Mouse (Mus musculus): ENCODE measurements at regions not wholly inside any gene's neighbourhood (a gene's known extent, or its start where the extent isn't known, plus 50 kb on each side); places are given as distances from the start of the nearest gene placed in this dataset.

GRCm38 (mm10) chr12:17601245-17602023 is 56.8 kb downstream of the Odc1 start:
- Histone ChIP-seq H3K9me3 (replicated peaks) (no peaks in the 10 kb centered on the region), H3K36me3 (replicated peaks) (no peaks in the 10 kb centered on the region), H3K9ac (no peak overlapping the region), H3K27ac (replicated peaks) (peak overlapping the region; percentile 48; the same call in 1 of the 2 replicates), H3K4me1 (replicated peaks) (peaks cover 18% of the 10 kb centered on the region), H3K4me2 (peak overlapping the region; percentile 34), H3K4me3 (replicated peaks) (no peak overlapping the region), H3K27me3 (no peaks in the 10 kb centered on the region)
- 33% methylated on average over 1 of the region's 1 CpGs for WGBS (ENCODE audit: insufficient replicate concordance)
- peak; percentile 94 for ATAC-seq (ENCODE audit: insufficient read depth)

- H3K9ac ChIP-seq = no peak overlapping the region
- no peak overlapping the region for H3K4me2 ChIP-seq
- no peak overlapping the region for H3K27ac ChIP-seq (replicated peaks)
- peaks cover 18% of the 10 kb centered on the region for H3K4me1 ChIP-seq (replicated peaks)
- no peaks in the 10 kb centered on the region for H3K36me3 ChIP-seq (replicated peaks)
- 67% methylated on average over 2 of the region's 2 CpGs for WGBS (ENCODE audit: insufficient replicate concordance)
- no peak for ATAC-seq (ENCODE audit: insufficient read depth)
- no peak overlapping the region for H3K4me3 ChIP-seq (replicated peaks)
- no peaks in the 10 kb centered on the region for H3K27me3 ChIP-seq
- no peaks in the 10 kb centered on the region for H3K9me3 ChIP-seq (replicated peaks)
Measured at GRCm38 (mm10) chr12:17603576-17603975, 59.0 kb downstream of the Odc1 start.

- Histone ChIP-seq H3K9me3 (replicated peaks) (no peaks in the 10 kb centered on the region), H3K4me2 (no peak overlapping the region), H3K4me3 (replicated peaks) (no peak overlapping the region), H3K27ac (replicated peaks) (no peak overlapping the region), H3K27me3 (no peaks in the 10 kb centered on the region), H3K4me1 (replicated peaks) (no peaks in the 10 kb centered on the region), H3K36me3 (replicated peaks) (no peaks in the 10 kb centered on the region), H3K9ac (no peak overlapping the region)
- WGBS (ENCODE audit: insufficient replicate concordance) = 13% methylated on average over 1 of the region's 1 CpGs
- ATAC-seq (ENCODE audit: insufficient read depth) = no peak
Measured at GRCm38 (mm10) chr12:17610384-17610783, 65.8 kb downstream of the Odc1 start.

GRCm38 (mm10) chr12:17611988-17612387 is 67.4 kb downstream of the Odc1 start:
- Histone ChIP-seq H3K9ac (no peak overlapping the region), H3K27ac (replicated peaks) (no peak overlapping the region), H3K27me3 (no peaks in the 10 kb centered on the region), H3K4me3 (replicated peaks) (no peak overlapping the region), H3K36me3 (replicated peaks) (no peaks in the 10 kb centered on the region), H3K9me3 (replicated peaks) (no peaks in the 10 kb centered on the region), H3K4me1 (replicated peaks) (no peaks in the 10 kb centered on the region), H3K4me2 (no peak overlapping the region)
- 48% methylated on average over 3 of the region's 3 CpGs for WGBS (ENCODE audit: insufficient replicate concordance)
- ATAC-seq (ENCODE audit: insufficient read depth) = no peak

- Histone ChIP-seq H3K4me2 (no peak overlapping the region), H3K36me3 (replicated peaks) (no peaks in the 10 kb centered on the region), H3K4me3 (replicated peaks) (no peak overlapping the region), H3K4me1 (replicated peaks) (no peaks in the 10 kb centered on the region), H3K9ac (no peak overlapping the region), H3K27ac (replicated peaks) (no peak overlapping the region), H3K27me3 (no peaks in the 10 kb centered on the region), H3K9me3 (replicated peaks) (no peaks in the 10 kb centered on the region)
- WGBS (ENCODE audit: insufficient replicate concordance) = 8% methylated on average over 2 of the region's 2 CpGs
- ATAC-seq (ENCODE audit: insufficient read depth) = no peak
Measured at GRCm38 (mm10) chr12:17618300-17618699, 72.4 kb upstream of the Hpcal1 start.

GRCm38 (mm10) chr12:17620226-17620625 is 70.4 kb upstream of the Hpcal1 start:
- H3K27ac ChIP-seq (replicated peaks) = no peak overlapping the region
- no peak overlapping the region for H3K4me2 ChIP-seq
- no peaks in the 10 kb centered on the region for H3K27me3 ChIP-seq
- WGBS (ENCODE audit: insufficient replicate concordance) = 42% methylated on average over 6 of the region's 6 CpGs
- no peaks in the 10 kb centered on the region for H3K36me3 ChIP-seq (replicated peaks)
- no peak overlapping the region for H3K4me3 ChIP-seq (replicated peaks)
- H3K9ac ChIP-seq = no peak overlapping the region
- H3K4me1 ChIP-seq (replicated peaks) = no peaks in the 10 kb centered on the region
- no peak for ATAC-seq (ENCODE audit: insufficient read depth)
- no peaks in the 10 kb centered on the region for H3K9me3 ChIP-seq (replicated peaks)

GRCm38 (mm10) chr12:17621487-17621888 is 69.2 kb upstream of the Hpcal1 start:
- H3K4me3 ChIP-seq (replicated peaks) = no peak overlapping the region
- no peaks in the 10 kb centered on the region for H3K9me3 ChIP-seq (replicated peaks)
- H3K4me2 ChIP-seq = no peak overlapping the region
- H3K9ac ChIP-seq = no peak overlapping the region
- no peaks in the 10 kb centered on the region for H3K36me3 ChIP-seq (replicated peaks)
- WGBS (ENCODE audit: insufficient replicate concordance) = 58% methylated on average over 6 of the region's 6 CpGs
- ATAC-seq (ENCODE audit: insufficient read depth) = no peak
- H3K4me1 ChIP-seq (replicated peaks) = no peaks in the 10 kb centered on the region
- H3K27me3 ChIP-seq = no peaks in the 10 kb centered on the region
- no peak overlapping the region for H3K27ac ChIP-seq (replicated peaks)

GRCm38 (mm10) chr12:17622509-17623005 is 68.1 kb upstream of the Hpcal1 start:
- Histone ChIP-seq H3K36me3 (replicated peaks) (no peaks in the 10 kb centered on the region), H3K4me2 (no peak overlapping the region), H3K4me3 (replicated peaks) (no peak overlapping the region), H3K27ac (replicated peaks) (no peak overlapping the region), H3K27me3 (no peaks in the 10 kb centered on the region), H3K4me1 (replicated peaks) (no peaks in the 10 kb centered on the region), H3K9ac (no peak overlapping the region), H3K9me3 (replicated peaks) (no peaks in the 10 kb centered on the region)
- ATAC-seq (ENCODE audit: insufficient read depth) = no peak
- 55% methylated on average over 8 of the region's 8 CpGs for WGBS (ENCODE audit: insufficient replicate concordance)

GRCm38 (mm10) chr12:17626043-17626442 is 64.6 kb upstream of the Hpcal1 start:
- Histone ChIP-seq H3K27ac (replicated peaks) (no peak overlapping the region), H3K4me3 (replicated peaks) (no peak overlapping the region), H3K9me3 (replicated peaks) (no peaks in the 10 kb centered on the region), H3K4me2 (no peak overlapping the region), H3K27me3 (no peaks in the 10 kb centered on the region), H3K9ac (no peak overlapping the region), H3K36me3 (replicated peaks) (no peaks in the 10 kb centered on the region), H3K4me1 (replicated peaks) (no peaks in the 10 kb centered on the region)
- 52% methylated on average over 3 of the region's 3 CpGs for WGBS (ENCODE audit: insufficient replicate concordance)
- ATAC-seq (ENCODE audit: insufficient read depth) = no peak

GRCm38 (mm10) chr12:17631161-17631560 is 59.5 kb upstream of the Hpcal1 start:
- H3K4me1 ChIP-seq (replicated peaks) = no peaks in the 10 kb centered on the region
- H3K9ac ChIP-seq = no peak overlapping the region
- H3K27ac ChIP-seq (replicated peaks) = no peak overlapping the region
- H3K4me3 ChIP-seq (replicated peaks) = no peak overlapping the region
- H3K9me3 ChIP-seq (replicated peaks) = no peaks in the 10 kb centered on the region
- H3K27me3 ChIP-seq = no peaks in the 10 kb centered on the region
- ATAC-seq (ENCODE audit: insufficient read depth) = no peak
- no peak overlapping the region for H3K4me2 ChIP-seq
- H3K36me3 ChIP-seq (replicated peaks) = no peaks in the 10 kb centered on the region
- 66% methylated on average over 2 of the region's 2 CpGs for WGBS (ENCODE audit: insufficient replicate concordance)

- Histone ChIP-seq H3K4me2 (no peak overlapping the region), H3K4me3 (replicated peaks) (no peak overlapping the region), H3K9me3 (replicated peaks) (no peaks in the 10 kb centered on the region), H3K9ac (no peak overlapping the region), H3K4me1 (replicated peaks) (no peaks in the 10 kb centered on the region), H3K27ac (replicated peaks) (no peak overlapping the region), H3K27me3 (no peaks in the 10 kb centered on the region), H3K36me3 (replicated peaks) (no peaks in the 10 kb centered on the region)
- WGBS (ENCODE audit: insufficient replicate concordance) = 61% methylated on average over 8 of the region's 8 CpGs
- ATAC-seq (ENCODE audit: insufficient read depth) = no peak
Measured at GRCm38 (mm10) chr12:17636146-17636545, 54.5 kb upstream of the Hpcal1 start.

- H3K27me3 ChIP-seq = no peaks in the 10 kb centered on the region
- no peak overlapping the region for H3K4me3 ChIP-seq (replicated peaks)
- H3K9ac ChIP-seq = no peak overlapping the region
- no peaks in the 10 kb centered on the region for H3K9me3 ChIP-seq (replicated peaks)
- no peak overlapping the region for H3K4me2 ChIP-seq
- WGBS (ENCODE audit: insufficient replicate concordance) = 58% methylated on average over 6 of the region's 6 CpGs
- no peaks in the 10 kb centered on the region for H3K4me1 ChIP-seq (replicated peaks)
- no peak overlapping the region for H3K27ac ChIP-seq (replicated peaks)
- no peak for ATAC-seq (ENCODE audit: insufficient read depth)
- H3K36me3 ChIP-seq (replicated peaks) = no peaks in the 10 kb centered on the region
Measured at GRCm38 (mm10) chr12:17636590-17636989, 54.1 kb upstream of the Hpcal1 start.

Data from liver, embryonic 15.5 days (tissue).